Mouse (Mus musculus) layer of hippocampus, adult 8-10 months (tissue): ENCODE data around the gene Gm3238. TPM values are rescaled to one million over a fixed set of nuclear protein-coding genes. Genes with fewer than 3 reads are reported as not detected.
"Not testable (repeated sequence)": the region's sequence is repeated elsewhere in the genome, so short reads cannot be mapped to it uniquely, and the experiment has no call there.

ENCODE experiments used
- DNase-seq, 2 experiments: peaks; one replicate each; pipeline ENCODE4 v3.0.0; 2022; ENCODE audit warnings: low spot score in 2 of 2
- total RNA-seq, 4 experiments: library from RNA; stranded (reverse); gene quantifications; 2 replicates each; pipeline ENCODE4 v1.2.4; 2022

Gene Gm3238
- total RNA-seq, 4 experiments from 2014 or later = not detected

GRCm38 (mm10) chr10:77750686-77751085 lies 20.4 kb downstream of the Gm3238 start:
- not testable (repeated sequence) for DNase-seq

- DNase-seq = not testable (repeated sequence)
These were observed 29.0 kb downstream of the Gm3238 start, which contains the start of gene Gm18596 for GRCm38 (mm10) chr10:77741924-77742688. TSS of gene Gm18596 (minus strand) at chr10:77742638.

- DNase-seq = no peak
These were observed 32.2 kb downstream of the Gm3238 start for GRCm38 (mm10) chr10:77738929-77739328.

- no peak for DNase-seq
These were observed 35.2 kb downstream of the Gm3238 start for GRCm38 (mm10) chr10:77735928-77736327.

- DNase-seq = no peak
These were observed 41.9 kb downstream of the Gm3238 start for GRCm38 (mm10) chr10:77729241-77729640.

- DNase-seq = no peak
These were observed 42.8 kb downstream of the Gm3238 start for GRCm38 (mm10) chr10:77728280-77728679.

GRCm38 (mm10) chr10:77726186-77726585 lies 44.9 kb downstream of the Gm3238 start, which contains the start of gene Gm10100:
TSS of gene Gm10100 (plus strand) at chr10:77726486.
- no peak for DNase-seq

GRCm38 (mm10) chr10:77724855-77725254 lies 46.3 kb downstream of the Gm3238 start:
- no peak for DNase-seq

Other genes starting within 250 kb of the Gm3238 start
- gene Itgb2, start 241.1 kb downstream of the Gm3238 start, total RNA-seq = 10 to 100 TPM in 2 of 4 experiments, 1 to 10 TPM in 2; 3.8 to 36.2 (median 15.3) TPM
- 10 to 100 TPM; 79.3 to 96.1 (median 86.9) TPM for gene Pttg1ip, start 189.6 kb downstream of the Gm3238 start, total RNA-seq
- gene Sumo3, start 165.2 kb downstream of the Gm3238 start, total RNA-seq = 100 to 1,000 TPM; 144 to 152 (median 147) TPM
- gene Gm49325, start 165.1 kb downstream of the Gm3238 start, total RNA-seq = 10 to 100 TPM in 3 of 4 experiments, 1 to 10 TPM in 1; 7.6 to 33.3 (median 12.1) TPM
- gene Ube2g2, start 149.1 kb downstream of the Gm3238 start, total RNA-seq = 10 to 100 TPM; 64.2 to 89.9 (median 76.6) TPM
- gene Tspear, start 84.8 kb downstream of the Gm3238 start, total RNA-seq = not detected
- not detected for gene Gm19402, start 80.6 kb downstream of the Gm3238 start, total RNA-seq
- gene Gm9508, start 74.1 kb downstream of the Gm3238 start, total RNA-seq = not detected
- gene Gm10272, start 64.7 kb downstream of the Gm3238 start, total RNA-seq = not detected
- not detected for gene Gm10024, start 59.9 kb downstream of the Gm3238 start, total RNA-seq
- not detected for gene Gm10142, start 55.5 kb downstream of the Gm3238 start, total RNA-seq
- gene Krtap12-1, start 50.7 kb downstream of the Gm3238 start, total RNA-seq = not detected
- gene Gm10100, start 44.8 kb downstream of the Gm3238 start, total RNA-seq = not detected
- not detected for gene Gm18596, start 28.7 kb downstream of the Gm3238 start, total RNA-seq
- gene Gm9736, start 20.0 kb downstream of the Gm3238 start, total RNA-seq = not detected
- gene Gm3233, start 11.6 kb downstream of the Gm3238 start, total RNA-seq = not detected
- gene Gm7138, start 5.6 kb upstream of the Gm3238 start, total RNA-seq = not detected
- not detected for gene Gm3250, start 11.2 kb upstream of the Gm3238 start, total RNA-seq
- gene Gm7137, start 16.9 kb upstream of the Gm3238 start, total RNA-seq = not detected
- gene Gm9639, start 23.8 kb upstream of the Gm3238 start, total RNA-seq = not detected
- gene Gm19668, start 27.8 kb upstream of the Gm3238 start, total RNA-seq = not detected
- not detected for gene Gm9507, start 40.5 kb upstream of the Gm3238 start, total RNA-seq
- gene Gm2696, start 43.4 kb upstream of the Gm3238 start, total RNA-seq = not detected
- not detected for gene Krtap10-4, start 55.8 kb upstream of the Gm3238 start, total RNA-seq
- gene Krtap10-10, start 64.6 kb upstream of the Gm3238 start, total RNA-seq = not detected
- not detected for gene Gm36176, start 75.5 kb upstream of the Gm3238 start, total RNA-seq
- not detected for gene Gm10318, start 81.5 kb upstream of the Gm3238 start, total RNA-seq
- gene Gm3285, start 90.7 kb upstream of the Gm3238 start, total RNA-seq = not detected
- gene Lrrc3, start 131.2 kb upstream of the Gm3238 start, total RNA-seq = 1 to 10 TPM; 4.5 to 7.7 (median 5.4) TPM
- gene Trpm2, start 199.2 kb upstream of the Gm3238 start, total RNA-seq = 10 to 100 TPM; 43.0 to 47.6 (median 45.7) TPM
- gene 1810043G02Rik, start 207.2 kb upstream of the Gm3238 start, total RNA-seq = 10 to 100 TPM; 36.6 to 46.0 (median 40.5) TPM
- 100 to 1,000 TPM; 224 to 240 (median 229) TPM for gene Pfkl, start 238.8 kb upstream of the Gm3238 start, total RNA-seq